Mouse (Mus musculus) erythroblast, embryonic 14.5 days (primary cell): ENCODE measurements around the gene Mapk6.

ENCODE experiments used
- GATA1 ChIP-seq: IDR thresholded peaks from 2 replicates; pipeline ENCODE4 v1.6.1; 2012; ENCODE audit warnings: low read length, inconsistent platforms, mixed read lengths
- TAL1 ChIP-seq: IDR thresholded peaks from 3 replicates; pipeline ENCODE4 v1.6.1; 2012; ENCODE audit warnings: low read length, inconsistent platforms, mixed read lengths

- TF ChIP-seq GATA1 (no peak), TAL1 (no peak)
Observed at GRCm38 (mm10) chr9:75375606-75376005, 34.2 kb downstream of the Mapk6 start.
